Mouse (Mus musculus): ENCODE results near the gene Inmt. TPM values are rescaled to one million over a fixed set of nuclear protein-coding genes. Genes with fewer than 3 reads are reported as not detected.
A peak's percentile ranks its signal among the peaks of the same experiment; 100 is the strongest.

Inmt gene
- total and polyA plus RNA-seq, 2 experiments from 2014 or later: 0.52 TPM; not detected in 1

DNA sequence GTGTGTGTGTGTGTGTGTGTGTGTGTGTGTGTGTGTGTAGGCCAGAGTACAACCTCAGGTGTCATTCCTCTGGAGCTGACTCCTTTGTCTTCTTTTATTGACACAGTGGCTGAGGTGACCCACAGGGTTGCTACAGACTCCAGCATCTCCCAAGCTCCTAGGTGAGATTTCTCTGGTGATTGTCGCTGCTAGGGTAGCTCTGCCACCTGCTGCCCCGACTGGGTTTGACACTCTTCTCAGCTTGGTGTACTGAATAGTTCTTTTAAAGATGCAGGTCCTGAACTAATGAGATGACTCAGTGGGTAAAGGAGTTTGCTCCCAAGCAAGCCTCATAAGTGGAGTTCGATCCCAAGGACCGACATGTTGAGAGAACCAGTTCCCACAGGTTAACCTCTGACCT lies 3.2 kb downstream of the Inmt start:
- H3K9me3 ChIP-seq (ENCODE audit: low read length): no peaks in the 10 kb centered on the region
- H3K9ac ChIP-seq (replicated peaks; ENCODE audit: low read length): no peak overlapping the region
- H3K4me3 ChIP-seq (ENCODE audit: low read length): no peak overlapping the region
- no peak for ATAC-seq
- peak; percentile 54 for TF ChIP-seq CTCF (IDR thresholded peaks at IDR 0.05; ENCODE audit: low read depth)
- no peaks in the 10 kb centered on the region for H3K27me3 ChIP-seq (ENCODE audit: insufficient read depth, low read length)
- WGBS: 48% methylated on average over 4 of the region's 4 CpGs
- DNase-seq (ENCODE audit: low spot score): peak; percentile 51
- no peak overlapping the region for H3K27ac ChIP-seq
- no peaks in the 10 kb centered on the region for H3K4me1 ChIP-seq (ENCODE audit: insufficient read depth, low read length)
- no peak overlapping the region for H3K4me2 ChIP-seq (ENCODE audit: low read depth, low read length)
- no peaks in the 10 kb centered on the region for H3K36me3 ChIP-seq (ENCODE audit: insufficient read depth, low read length)

DNA sequence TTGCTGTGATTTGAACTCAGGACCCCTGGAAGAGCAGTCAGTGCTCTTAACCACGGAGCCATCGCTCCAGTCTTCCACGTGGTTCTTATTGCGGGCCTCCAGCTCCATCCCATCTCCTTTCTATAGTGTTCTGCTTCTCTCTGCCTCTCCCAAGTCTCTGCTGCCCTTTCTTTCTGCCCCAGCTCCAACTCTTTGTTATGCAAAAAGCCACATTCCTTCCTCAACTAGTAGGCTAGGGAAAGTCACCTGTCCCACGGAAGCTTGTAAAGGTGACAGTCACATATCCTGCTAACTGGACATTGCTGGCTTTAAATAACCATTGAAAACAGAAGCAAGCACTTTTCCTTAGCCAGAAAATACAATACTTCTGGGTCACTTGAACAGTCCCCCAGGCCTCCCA lies 5.0 kb downstream of the Inmt start:
- Histone ChIP-seq H3K36me3 (ENCODE audit: insufficient read depth, low read length) (no peaks in the 10 kb centered on the region), H3K4me3 (ENCODE audit: low read length) (no peak overlapping the region), H3K27ac (no peak overlapping the region), H3K27me3 (ENCODE audit: insufficient read depth, low read length) (no peaks in the 10 kb centered on the region), H3K9ac (replicated peaks; ENCODE audit: low read length) (no peak overlapping the region), H3K4me2 (ENCODE audit: low read depth, low read length) (no peak overlapping the region), H3K9me3 (ENCODE audit: low read length) (no peaks in the 10 kb centered on the region), H3K4me1 (ENCODE audit: insufficient read depth, low read length) (no peaks in the 10 kb centered on the region)
- no peak for TF ChIP-seq CTCF (IDR thresholded peaks at IDR 0.05; ENCODE audit: low read depth)
- no peak for ATAC-seq
- DNase-seq (ENCODE audit: low spot score): no peak
- WGBS: 58% methylated on average over 5 of the region's 5 CpGs

DNA sequence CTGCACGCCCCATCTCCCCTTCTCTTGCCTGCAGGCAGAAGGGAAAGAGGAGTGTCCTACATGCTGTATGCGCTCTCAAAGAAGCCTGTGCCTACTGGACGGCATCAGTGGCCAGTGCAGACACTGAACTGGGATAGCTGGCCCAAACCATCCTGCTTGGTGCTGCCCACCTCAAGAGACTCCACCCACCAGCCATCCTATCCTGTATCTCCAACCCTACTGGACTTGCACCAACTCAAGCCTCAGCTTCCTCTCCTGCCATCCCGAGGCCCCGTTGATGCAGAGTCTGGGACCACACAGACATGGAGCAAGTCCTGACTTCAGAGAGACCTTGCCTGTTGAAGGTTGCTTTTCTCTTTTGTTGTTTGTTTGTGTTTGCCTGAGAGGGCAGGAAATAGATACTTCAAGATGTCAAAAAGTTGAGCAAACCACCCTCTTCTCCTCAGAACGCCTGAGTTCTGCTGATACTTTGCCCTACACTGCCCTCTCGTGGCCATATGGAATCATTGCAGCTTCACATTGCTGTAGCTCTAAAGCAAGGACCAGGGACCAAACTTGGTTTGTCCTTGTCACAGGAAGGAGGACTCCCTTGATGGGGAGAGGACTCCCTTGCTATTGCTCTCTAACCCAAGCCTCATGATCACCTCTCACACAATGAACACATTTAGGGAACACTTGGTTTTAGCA lies 7.9 kb downstream of the Inmt start:
- H3K27ac ChIP-seq: no peak overlapping the region

DNA sequence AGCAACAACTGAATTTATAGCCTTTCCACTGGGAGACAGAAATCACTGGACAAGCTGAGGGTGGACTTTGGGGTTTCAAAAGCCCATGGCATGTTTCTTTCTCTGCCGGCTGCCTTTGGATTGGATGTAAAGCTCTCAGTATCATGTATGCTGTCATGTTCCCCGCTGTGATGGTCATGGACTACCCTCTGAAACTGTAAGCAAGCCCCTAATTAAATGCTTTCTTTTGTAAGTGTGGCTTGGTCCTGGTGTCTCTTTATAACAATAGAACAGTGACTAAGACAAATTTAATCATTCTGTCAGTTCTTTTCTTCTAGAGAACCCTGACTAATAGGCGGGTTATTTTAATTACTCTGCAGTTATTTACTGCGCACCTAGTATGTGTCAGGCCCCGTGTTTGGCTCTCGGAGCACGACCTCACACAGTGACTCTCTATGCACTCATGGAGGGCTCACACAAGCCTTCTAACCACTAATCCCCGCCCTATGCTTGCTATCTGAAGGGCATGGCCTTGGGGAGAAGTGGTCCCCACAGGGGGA lies 11.7 kb downstream of the Inmt start:
- no peak overlapping the region for H3K4me3 ChIP-seq (ENCODE audit: low read length)
- ATAC-seq: no peak
- no peak for DNase-seq (ENCODE audit: low spot score)

More for the DNA sequence above, 7.9 kb downstream of the Inmt start:
- TF ChIP-seq CTCF (IDR thresholded peaks at IDR 0.05; ENCODE audit: low read depth): peak; percentile 98
- H3K9me3 ChIP-seq (ENCODE audit: low read length): no peaks in the 10 kb centered on the region
- no peak overlapping the region for H3K9ac ChIP-seq (replicated peaks; ENCODE audit: low read length)
- ATAC-seq (peak; percentile 70), DNase-seq (ENCODE audit: low spot score) (peak; percentile 89)
- H3K4me3 ChIP-seq (ENCODE audit: low read length): no peak overlapping the region
- no peaks in the 10 kb centered on the region; the same call in 1 of the 2 replicates for H3K27me3 ChIP-seq (ENCODE audit: insufficient read depth, low read length)
- H3K4me2 ChIP-seq (ENCODE audit: low read depth, low read length): no peak overlapping the region
- 49% methylated on average over 7 of the region's 7 CpGs for WGBS
- H3K36me3 ChIP-seq (ENCODE audit: insufficient read depth, low read length): no peaks in the 10 kb centered on the region
- no peaks in the 10 kb centered on the region for H3K4me1 ChIP-seq (ENCODE audit: insufficient read depth, low read length)

DNA sequence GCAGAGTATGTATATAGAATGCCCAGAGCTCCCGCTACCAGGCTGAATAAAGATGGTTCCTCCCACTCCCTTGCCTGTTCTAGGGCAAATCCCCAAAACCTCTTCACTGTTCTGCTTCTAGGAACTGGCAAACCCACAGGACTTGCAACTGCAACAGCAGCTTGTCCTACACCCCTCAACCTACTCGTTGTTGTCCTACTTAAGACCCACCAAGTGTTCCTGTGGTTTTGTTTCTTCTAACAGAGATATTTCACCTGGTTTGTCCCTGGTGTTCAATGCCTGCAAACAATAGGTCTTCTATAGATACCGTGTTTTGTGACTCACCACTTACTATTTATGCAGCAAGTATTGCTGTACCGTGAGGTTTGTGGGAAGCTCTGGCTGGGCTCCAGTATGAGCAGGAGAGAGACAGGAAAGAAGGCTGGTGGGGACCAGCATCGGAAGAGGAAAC lies 13.5 kb downstream of the Inmt start:
- H3K9me3 ChIP-seq (ENCODE audit: low read length): no peaks in the 10 kb centered on the region
- TF ChIP-seq CTCF (IDR thresholded peaks at IDR 0.05; ENCODE audit: low read depth): no peak
- H3K4me2 ChIP-seq (ENCODE audit: low read depth, low read length): no peak overlapping the region
- ATAC-seq (no peak), DNase-seq (ENCODE audit: low spot score) (no peak)
- H3K36me3 ChIP-seq (ENCODE audit: insufficient read depth, low read length): no peaks in the 10 kb centered on the region
- H3K9ac ChIP-seq (replicated peaks; ENCODE audit: low read length): no peak overlapping the region
- 66% methylated on average over 5 of the region's 5 CpGs for WGBS
- H3K4me3 ChIP-seq (ENCODE audit: low read length): no peak overlapping the region
- H3K4me1 ChIP-seq (ENCODE audit: insufficient read depth, low read length): no peaks in the 10 kb centered on the region
- H3K27me3 ChIP-seq (ENCODE audit: insufficient read depth, low read length): no peaks in the 10 kb centered on the region; the same call in 1 of the 2 replicates
- no peak overlapping the region for H3K27ac ChIP-seq

More for the DNA sequence above, 11.7 kb downstream of the Inmt start:
- H3K27ac ChIP-seq: no peak overlapping the region
- no peaks in the 10 kb centered on the region for H3K36me3 ChIP-seq (ENCODE audit: insufficient read depth, low read length)
- no peak for TF ChIP-seq CTCF (IDR thresholded peaks at IDR 0.05; ENCODE audit: low read depth)
- no peak overlapping the region for H3K4me2 ChIP-seq (ENCODE audit: low read depth, low read length)
- H3K27me3 ChIP-seq (ENCODE audit: insufficient read depth, low read length): no peaks in the 10 kb centered on the region; the same call in 1 of the 2 replicates
- H3K9me3 ChIP-seq (ENCODE audit: low read length): no peaks in the 10 kb centered on the region
- WGBS: 41% methylated on average over 8 of the region's 8 CpGs
- H3K9ac ChIP-seq (replicated peaks; ENCODE audit: low read length): no peak overlapping the region
- H3K4me1 ChIP-seq (ENCODE audit: insufficient read depth, low read length): no peaks in the 10 kb centered on the region

DNA sequence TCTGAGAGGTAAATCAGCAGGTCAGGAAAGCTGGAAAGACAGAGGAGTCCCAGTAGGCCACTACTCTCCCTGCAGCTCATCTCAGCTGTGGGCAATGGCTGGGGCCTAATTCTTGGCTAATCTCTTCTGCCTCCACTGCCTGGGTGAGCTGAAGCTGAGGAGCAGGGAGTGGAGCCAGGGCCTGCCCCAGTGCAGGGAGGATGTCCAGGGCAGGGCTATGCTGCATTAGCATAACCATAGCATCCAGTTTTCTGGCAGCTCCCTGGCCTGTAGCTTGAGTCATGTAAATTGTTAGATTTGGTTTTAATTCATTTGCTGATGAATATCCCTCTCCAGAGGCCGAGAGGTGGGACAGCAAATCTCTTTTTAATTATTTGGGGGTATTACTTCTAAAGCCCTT lies 15.6 kb downstream of the Inmt start:
- no peaks in the 10 kb centered on the region; the same call in 1 of the 2 replicates for H3K27me3 ChIP-seq (ENCODE audit: insufficient read depth, low read length)
- no peaks in the 10 kb centered on the region for H3K36me3 ChIP-seq (ENCODE audit: insufficient read depth, low read length)
- H3K9me3 ChIP-seq (ENCODE audit: low read length): no peaks in the 10 kb centered on the region
- DNase-seq (ENCODE audit: low spot score) (no peak), ATAC-seq (peak; percentile 43; the same call in 1 of the 2 replicates)
- no peak overlapping the region for H3K9ac ChIP-seq (replicated peaks; ENCODE audit: low read length)
- H3K4me1 ChIP-seq (ENCODE audit: insufficient read depth, low read length): no peaks in the 10 kb centered on the region
- 78% methylated on average over 1 of the region's 1 CpGs for WGBS
- no peak overlapping the region for H3K4me2 ChIP-seq (ENCODE audit: low read depth, low read length)
- H3K27ac ChIP-seq: no peak overlapping the region
- H3K4me3 ChIP-seq (ENCODE audit: low read length): no peak overlapping the region
- no peak for TF ChIP-seq CTCF (IDR thresholded peaks at IDR 0.05; ENCODE audit: low read depth)

DNA sequence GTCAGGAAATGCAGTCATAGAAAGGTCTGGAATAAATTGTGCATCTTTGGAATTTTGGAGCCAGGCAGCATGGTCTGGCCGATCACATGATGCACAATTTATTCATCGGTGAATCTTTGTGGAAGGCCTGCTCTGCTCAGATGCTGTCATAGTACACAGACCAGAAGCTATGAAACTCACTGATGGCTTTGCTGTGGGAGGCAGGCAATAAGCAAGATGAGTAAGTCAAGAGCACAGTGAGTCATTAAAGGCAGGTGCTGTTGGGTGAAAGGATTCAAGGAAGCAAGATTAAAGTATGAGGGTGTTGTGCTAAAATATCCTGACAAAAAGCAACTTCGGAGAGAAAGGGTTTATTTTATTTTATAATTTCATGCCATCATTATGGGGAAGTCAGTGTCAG lies 22.6 kb downstream of the Inmt start:
- 89% methylated on average over 3 of the region's 3 CpGs for WGBS
- no peak overlapping the region for H3K27ac ChIP-seq
- H3K36me3 ChIP-seq (ENCODE audit: insufficient read depth, low read length): no peaks in the 10 kb centered on the region
- H3K4me2 ChIP-seq (ENCODE audit: low read depth, low read length): no peak overlapping the region
- no peaks in the 10 kb centered on the region for H3K9me3 ChIP-seq (ENCODE audit: low read length)
- no peaks in the 10 kb centered on the region for H3K4me1 ChIP-seq (ENCODE audit: insufficient read depth, low read length)
- no peaks in the 10 kb centered on the region for H3K27me3 ChIP-seq (ENCODE audit: insufficient read depth, low read length)
- no peak overlapping the region for H3K9ac ChIP-seq (replicated peaks; ENCODE audit: low read length)
- H3K4me3 ChIP-seq (ENCODE audit: low read length): no peak overlapping the region
- DNase-seq (ENCODE audit: low spot score) (no peak), ATAC-seq (no peak)
- no peak for TF ChIP-seq CTCF (IDR thresholded peaks at IDR 0.05; ENCODE audit: low read depth)
